Mouse (Mus musculus) spleen, adult 2 months (tissue): ENCODE measurements around the gene Mmp21. TPM values are rescaled to one million over a fixed set of nuclear protein-coding genes. Genes with fewer than 3 reads are reported as not detected.
"Not testable (repeated sequence)": the region's sequence is repeated elsewhere in the genome, so short reads cannot be mapped to it uniquely, and the experiment has no call there.

Experiments used
- DNase-seq, 2 experiments: peaks; one replicate each; pipeline versions ENCODE4 v3.0.0 to v3.0.0-alpha.2; 2012 to 2021; ENCODE audit warnings: low spot score in 2 of 2, low read depth in 1 of 2
- H3K27ac ChIP-seq: fragments of 200-500 bp; 2 replicates; pipeline ENCODE4 v1.5.1; 2012; ENCODE audit warnings: low read length, inconsistent platforms; ENCODE audit not compliant: insufficient read depth
- H3K27me3 ChIP-seq: fragments of 200-500 bp; 2 replicates; pipeline ENCODE4 v1.6.1; 2012; ENCODE audit warnings: mild to moderate bottlenecking, moderate library complexity, low read length, inconsistent platforms; ENCODE audit not compliant: control insufficient read depth, insufficient read depth
- H3K36me3 ChIP-seq: fragments of 200-500 bp; 2 replicates; pipeline ENCODE4 v1.6.1; 2012; ENCODE audit warnings: mild to moderate bottlenecking, low read length, inconsistent platforms; ENCODE audit not compliant: control insufficient read depth, insufficient read depth
- H3K4me1 ChIP-seq: fragments of 200-500 bp; 2 replicates; pipeline ENCODE4 v1.6.1; 2011; ENCODE audit warnings: inconsistent platforms; ENCODE audit not compliant: control insufficient read depth, insufficient read depth, insufficient read length
- H3K4me3 ChIP-seq: fragments of 200-500 bp; 2 replicates; pipeline ENCODE4 v1.5.1; 2011; ENCODE audit warnings: mild to moderate bottlenecking, inconsistent platforms; ENCODE audit not compliant: insufficient read depth, insufficient read length; ENCODE audit errors: extremely low read depth
- CTCF ChIP-seq: fragments of 200-500 bp; IDR thresholded peaks from 2 replicates; pipeline ENCODE4 v1.5.1; 2011; ENCODE audit warnings: mild to moderate bottlenecking, inconsistent platforms; ENCODE audit not compliant: insufficient read depth, insufficient read length, insufficient replicate concordance; ENCODE audit errors: extremely low read depth
- POLR2A ChIP-seq: fragments of 200-500 bp; IDR thresholded peaks from 2 replicates; pipeline ENCODE4 v1.6.1; 2011; ENCODE audit warnings: low read depth, low read length, inconsistent platforms
- WGBS: fragments of 180-500 bp; shearing (Covaris S2); methylation state at CpG from one replicate; pipeline ENCODE4 v1.1.7; 2018; 5-methylcytosine and 5-hydroxymethylcytosine counted together
- polyA plus RNA-seq: library from polyadenylated mRNA; depleted of rRNA; stranded (reverse); fragments of >200 nt; gene quantifications from 2 replicates; pipeline ENCODE4 v1.2.3, GENCODE M21; 2012

Mmp21 gene
- polyA plus RNA-seq, 1 experiment = 0.07 TPM

DNA sequence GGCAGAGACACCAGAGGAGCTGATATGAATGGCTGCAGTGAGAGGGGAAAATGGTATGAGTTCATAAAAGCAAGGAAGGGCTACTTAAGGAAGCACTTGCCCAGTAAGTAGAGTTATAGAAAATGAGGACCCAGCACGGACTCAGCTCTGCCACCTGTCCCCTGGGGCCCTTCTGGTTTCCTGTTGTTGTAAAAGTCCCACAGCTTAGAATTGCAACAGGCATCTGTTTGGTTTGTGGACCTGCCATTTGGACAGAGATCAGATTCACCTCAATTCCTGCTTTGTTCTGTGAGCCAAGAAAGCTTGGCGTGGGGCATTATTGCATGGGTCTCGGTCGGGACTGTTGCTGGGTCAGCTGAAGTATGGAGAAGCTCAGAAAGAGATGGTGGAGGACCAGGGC, 35.5 kb upstream of the Mmp21 start:
- H3K36me3 ChIP-seq = peaks cover 34% of the 10 kb centered on the region
- H3K4me3 ChIP-seq = no peak overlapping the region
- H3K27me3 ChIP-seq = no peaks in the 10 kb centered on the region
- H3K27ac ChIP-seq = peak overlapping the region; percentile 27
- H3K4me1 ChIP-seq = peaks cover 6% of the 10 kb centered on the region; the same call in 1 of the 2 replicates
- TF ChIP-seq POLR2A = no peak
- DNase-seq = peak in 1 of 2 experiments; percentile 6
- 49% methylated on average over 4 of the region's 4 CpGs for WGBS

- 83% methylated on average over 2 of the region's 2 CpGs for WGBS
- no peak for DNase-seq
- H3K27ac ChIP-seq = no peak overlapping the region
Observed at GRCm38 (mm10) chr7:133707301-133707700, 27.4 kb upstream of the Mmp21 start.

GRCm38 (mm10) chr7:133703906-133704305, 24.0 kb upstream of the Mmp21 start:
- no peaks in the 10 kb centered on the region for H3K27me3 ChIP-seq
- DNase-seq = no peak
- no peak overlapping the region for H3K4me3 ChIP-seq
- 97% methylated on average over 7 of the region's 7 CpGs for WGBS
- no peaks in the 10 kb centered on the region for H3K4me1 ChIP-seq
- H3K36me3 ChIP-seq = peaks cover 4% of the 10 kb centered on the region
- TF ChIP-seq CTCF = no peak
- no peak for TF ChIP-seq POLR2A
- H3K27ac ChIP-seq = no peak overlapping the region

More at GRCm38 (mm10) chr7:133707301-133707700, 27.4 kb upstream of the Mmp21 start:
- H3K4me3 ChIP-seq = no peak overlapping the region
- H3K4me1 ChIP-seq = peaks cover 4% of the 10 kb centered on the region; the same call in 1 of the 2 replicates
- no peaks in the 10 kb centered on the region for H3K27me3 ChIP-seq
- no peaks in the 10 kb centered on the region for H3K36me3 ChIP-seq
- TF ChIP-seq CTCF (no peak), POLR2A (no peak)

DNA sequence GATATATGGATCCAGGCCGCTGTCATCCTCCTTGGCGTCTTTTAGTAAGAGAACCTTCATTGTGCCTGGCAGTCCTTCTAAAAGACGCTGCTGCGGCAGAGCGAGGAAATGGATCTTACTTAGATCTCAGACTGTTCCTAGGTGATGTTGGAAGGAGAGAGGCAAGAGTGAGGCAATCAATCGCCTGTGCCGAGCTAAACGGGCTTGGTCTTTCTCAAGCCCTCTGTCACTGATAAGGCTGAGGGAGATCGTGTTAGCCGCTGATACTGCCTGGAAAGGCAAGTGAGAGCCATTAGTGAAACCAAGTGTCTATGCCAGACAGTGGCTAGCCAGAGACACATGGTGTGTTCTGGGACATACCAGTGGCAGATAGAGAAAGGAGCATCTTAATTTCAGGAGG, 22.5 kb upstream of the Mmp21 start:
- Histone ChIP-seq H3K4me1 (no peaks in the 10 kb centered on the region), H3K27me3 (no peaks in the 10 kb centered on the region), H3K36me3 (peaks cover 5% of the 10 kb centered on the region), H3K27ac (peak overlapping the region; percentile 71), H3K4me3 (no peak overlapping the region)
- WGBS = 90% methylated on average over 10 of the region's 10 CpGs
- DNase-seq = no peak
- TF ChIP-seq POLR2A (no peak), CTCF (no peak)

- Histone ChIP-seq H3K27ac (no peak overlapping the region), H3K4me3 (peak overlapping the region; percentile 15; the same call in 1 of the 2 replicates), H3K27me3 (no peaks in the 10 kb centered on the region), H3K4me1 (no peaks in the 10 kb centered on the region), H3K36me3 (peaks cover 5% of the 10 kb centered on the region)
- 92% methylated on average over 7 of the region's 7 CpGs for whole genome bisulfite sequencing
- TF ChIP-seq CTCF = no peak
- DNase-seq = no peak
Observed at GRCm38 (mm10) chr7:133701366-133701765, 21.5 kb upstream of the Mmp21 start.

GRCm38 (mm10) chr7:133699885-133700284, 20.0 kb upstream of the Mmp21 start:
- TF ChIP-seq CTCF (no peak), POLR2A (no peak)
- 46% methylated on average over 4 of the region's 4 CpGs for WGBS
- H3K4me3 ChIP-seq = no peak overlapping the region; the same call in 1 of the 2 replicates
- no peaks in the 10 kb centered on the region for H3K4me1 ChIP-seq
- H3K27me3 ChIP-seq = no peaks in the 10 kb centered on the region
- no peak for DNase-seq
- peaks cover 8% of the 10 kb centered on the region for H3K36me3 ChIP-seq
- no peak overlapping the region for H3K27ac ChIP-seq

DNA sequence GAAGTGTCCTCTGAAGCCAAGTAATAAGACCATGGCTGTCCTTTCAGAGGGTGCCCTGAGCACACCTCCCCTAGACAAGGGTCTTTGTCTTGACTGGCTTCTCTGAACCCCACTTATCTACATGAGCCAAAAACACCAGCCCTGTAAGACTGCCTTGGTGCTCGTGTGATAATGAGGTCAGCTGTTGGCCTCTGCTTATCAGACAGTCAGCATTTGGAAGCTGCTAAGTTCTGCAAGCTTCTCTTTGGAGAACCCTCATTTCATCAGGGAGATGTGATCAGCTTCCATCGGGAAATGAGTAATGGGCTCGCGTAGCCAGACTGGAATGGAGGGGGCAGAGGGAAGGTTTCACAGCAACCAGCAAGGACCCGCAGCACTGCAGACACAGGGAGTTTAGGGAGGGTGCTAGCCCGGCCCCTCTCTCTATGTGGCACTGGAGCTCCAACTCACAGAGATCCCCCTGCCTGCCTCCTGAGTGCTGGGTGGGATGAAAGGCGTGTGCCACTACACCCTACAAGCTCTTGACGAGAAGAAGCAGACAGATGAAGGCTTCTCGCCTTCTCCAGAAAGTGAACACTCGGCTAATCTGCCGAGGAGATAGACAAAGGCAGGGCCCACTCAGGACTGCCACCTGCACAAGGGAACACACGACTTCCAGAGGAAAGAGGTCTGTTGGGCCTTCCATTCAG, 18.3 kb upstream of the Mmp21 start:
- DNase-seq = no peak
- no peak for TF ChIP-seq CTCF
- no peak for TF ChIP-seq POLR2A
- Histone ChIP-seq H3K27ac (peak overlapping the region; percentile 55; the same call in 1 of the 2 replicates), H3K27me3 (no peaks in the 10 kb centered on the region), H3K4me1 (no peaks in the 10 kb centered on the region), H3K4me3 (no peak overlapping the region), H3K36me3 (peaks cover 10% of the 10 kb centered on the region)
- 82% methylated on average over 12 of the region's 12 CpGs for whole genome bisulfite sequencing

DNA sequence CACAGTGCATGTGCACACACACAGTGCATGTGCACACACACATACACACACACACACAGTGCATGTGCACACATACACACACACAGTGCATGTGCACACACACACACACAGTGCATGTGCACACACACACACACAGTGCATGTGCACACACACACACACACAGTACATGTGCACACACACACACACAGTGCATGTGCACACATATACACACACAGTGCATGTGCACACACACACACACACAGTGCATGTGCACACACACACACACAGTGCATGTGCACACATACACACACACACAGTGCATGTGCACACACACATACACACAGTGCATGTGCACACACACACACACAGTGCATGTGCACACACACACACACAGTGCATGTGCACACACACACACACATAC, 5.8 kb upstream of the Mmp21 start:
- H3K27ac ChIP-seq, DNase-seq, H3K27me3 ChIP-seq, H3K4me3 ChIP-seq, H3K4me1 ChIP-seq: not testable (repeated sequence)
- H3K36me3 ChIP-seq = peaks cover 16% of the 10 kb centered on the region
